Mouse (Mus musculus) ES-Bruce4 (cell line): ENCODE measurements around the gene Pear1. TPM values are rescaled to one million over a fixed set of nuclear protein-coding genes. Genes with fewer than 3 reads are reported as not detected.

Experiments used
- H3K27ac ChIP-seq: 2 replicates; pipeline ENCODE4 v1.5.1; 2012; ENCODE audit warnings: low read length, inconsistent platforms; ENCODE audit not compliant: insufficient read depth
- H3K27me3 ChIP-seq: 2 replicates; pipeline ENCODE4 v1.6.1; 2012; ENCODE audit warnings: mild to moderate bottlenecking, low read length, inconsistent platforms; ENCODE audit not compliant: control insufficient read depth, poor library complexity, insufficient read depth, severe bottlenecking
- H3K36me3 ChIP-seq: 2 replicates; pipeline ENCODE4 v1.6.1; 2012; ENCODE audit warnings: inconsistent platforms, mild to moderate bottlenecking, low read length, moderate library complexity; ENCODE audit not compliant: control insufficient read depth, poor library complexity, insufficient read depth, severe bottlenecking
- H3K4me1 ChIP-seq: one replicate; pipeline ENCODE4 v1.8.1; 2011; ENCODE audit warnings: low read length; ENCODE audit not compliant: control insufficient read depth, insufficient read depth
- H3K4me3 ChIP-seq: 2 replicates; pipeline ENCODE4 v1.5.1; 2011; ENCODE audit warnings: low read depth, mild to moderate bottlenecking, low read length
- H3K9ac ChIP-seq: 2 replicates; pipeline ENCODE4 v1.6.1; 2012; ENCODE audit warnings: low read depth, mild to moderate bottlenecking, inconsistent platforms; ENCODE audit not compliant: poor library complexity, severe bottlenecking
- H3K9me3 ChIP-seq: replicated peaks from 2 replicates; pipeline ENCODE4 v1.6.1; 2012; ENCODE audit warnings: mild to moderate bottlenecking, low read length, inconsistent platforms; ENCODE audit not compliant: control insufficient read depth, poor library complexity, insufficient read depth, severe bottlenecking
- CTCF ChIP-seq: IDR thresholded peaks from one replicate; pipeline ENCODE4 v1.8.1; 2011; ENCODE audit warnings: low read depth, low read length
- EP300 ChIP-seq: IDR thresholded peaks from 2 replicates; pipeline ENCODE4 v1.6.1; 2011; ENCODE audit warnings: low read depth, low read length; ENCODE audit not compliant: insufficient read depth
- POLR2A ChIP-seq: IDR thresholded peaks from one replicate; pipeline ENCODE4 v1.8.1; 2011; ENCODE audit warnings: low read length; ENCODE audit not compliant: insufficient read depth
- polyA plus RNA-seq: library from polyadenylated mRNA; stranded (reverse); fragments of >200 nt; gene quantifications from 2 replicates; pipeline ENCODE4 v1.2.4, GENCODE M21; 2011; ENCODE audit warnings: low read depth; ENCODE audit not compliant: missing spikeins, insufficient read depth, insufficient read length

Gene Pear1
- polyA plus RNA-seq, 1 experiment: 1.9 TPM

DNA sequence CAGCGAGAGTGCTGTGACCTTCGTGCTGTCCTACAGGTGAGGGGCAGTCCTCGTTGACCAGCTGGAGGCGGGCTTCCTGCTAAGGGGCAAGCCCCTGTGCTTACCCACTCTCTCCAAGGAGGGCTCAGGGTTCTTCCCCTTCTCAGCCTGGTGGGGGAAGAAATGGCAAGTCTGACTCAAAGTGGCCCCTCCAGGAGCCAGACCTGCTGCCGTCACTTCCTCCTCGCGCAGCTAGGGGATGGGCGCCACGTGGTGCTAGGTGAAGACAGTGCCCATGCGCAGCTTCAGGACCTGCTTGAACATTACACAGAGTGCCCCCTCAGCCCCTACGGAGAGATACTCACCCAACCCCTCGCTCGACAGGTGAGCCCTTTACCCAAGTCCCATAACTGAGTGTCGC, 25.0 kb upstream of the Pear1 start:
- Histone ChIP-seq H3K4me1 (no peaks in the 10 kb centered on the region), H3K27me3 (no peaks in the 10 kb centered on the region), H3K36me3 (no peaks in the 10 kb centered on the region), H3K4me3 (no peak overlapping the region), H3K9me3 (no peaks in the 10 kb centered on the region), H3K27ac (no peak overlapping the region), H3K9ac (no peak overlapping the region)
- TF ChIP-seq EP300 (no peak), CTCF (no peak), POLR2A (no peak)

DNA sequence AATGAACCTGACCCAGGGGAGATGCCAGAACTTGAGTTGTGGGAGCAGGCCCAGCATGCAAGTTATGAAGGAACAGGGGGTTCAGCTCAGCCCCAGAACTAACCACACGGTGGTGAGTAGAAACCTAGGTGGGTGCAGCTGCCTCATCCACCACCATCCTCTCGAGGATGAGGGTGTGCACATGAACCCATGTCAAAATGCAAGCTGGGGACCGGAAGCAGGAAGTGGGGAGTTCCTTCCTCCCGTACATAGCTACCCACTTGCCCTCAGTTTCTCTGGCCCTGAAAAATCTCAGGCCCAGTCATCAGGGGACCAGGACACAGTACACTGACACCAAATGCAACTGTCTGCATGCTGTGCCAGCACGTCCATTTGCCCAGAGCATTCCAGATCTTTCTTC, 23.6 kb upstream of the Pear1 start:
- Histone ChIP-seq H3K4me1 (no peaks in the 10 kb centered on the region), H3K9me3 (no peaks in the 10 kb centered on the region), H3K4me3 (no peak overlapping the region), H3K27ac (no peak overlapping the region), H3K36me3 (no peaks in the 10 kb centered on the region), H3K9ac (no peak overlapping the region), H3K27me3 (no peaks in the 10 kb centered on the region)
- no peak for TF ChIP-seq POLR2A
- TF ChIP-seq EP300: no peak
- no peak for TF ChIP-seq CTCF

DNA sequence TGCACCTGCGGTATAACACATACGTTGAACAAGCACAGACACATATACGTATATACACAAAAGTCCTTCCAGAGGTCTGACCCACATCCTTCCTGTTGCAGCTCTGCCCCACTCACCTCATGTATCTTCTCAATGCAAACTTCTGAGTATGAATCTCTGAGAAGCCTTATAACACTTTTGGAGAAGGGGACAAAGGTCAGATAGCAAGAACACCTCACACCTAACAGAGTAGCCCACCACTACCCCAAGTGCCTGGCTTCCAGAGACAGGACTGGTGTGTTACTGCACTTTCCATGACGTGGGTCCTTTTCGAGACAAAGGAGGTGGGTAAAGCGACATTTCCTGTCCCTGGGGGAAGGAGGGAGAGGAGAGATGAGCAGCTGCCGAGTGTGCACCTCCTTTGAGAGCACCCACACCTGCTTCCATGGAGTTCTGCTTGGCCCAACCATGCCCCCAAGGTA, 22.6 kb upstream of the Pear1 start, which contains the start of gene Sh2d2a:
Sh2d2a (plus strand) TSS at position 106 of the 461 bp plus-strand sequence.
- Histone ChIP-seq H3K9ac (no peak within 1 kb of the TSS), H3K27me3 (no peaks in the 10 kb centered on the region), H3K36me3 (no peaks in the 10 kb centered on the region), H3K27ac (no peak within 1 kb of the TSS), H3K9me3 (no peaks in the 10 kb centered on the region), H3K4me3 (no peak within 1 kb of the TSS), H3K4me1 (no peaks in the 10 kb centered on the region)
- TF ChIP-seq POLR2A (no peak), CTCF (no peak), EP300 (no peak)

DNA sequence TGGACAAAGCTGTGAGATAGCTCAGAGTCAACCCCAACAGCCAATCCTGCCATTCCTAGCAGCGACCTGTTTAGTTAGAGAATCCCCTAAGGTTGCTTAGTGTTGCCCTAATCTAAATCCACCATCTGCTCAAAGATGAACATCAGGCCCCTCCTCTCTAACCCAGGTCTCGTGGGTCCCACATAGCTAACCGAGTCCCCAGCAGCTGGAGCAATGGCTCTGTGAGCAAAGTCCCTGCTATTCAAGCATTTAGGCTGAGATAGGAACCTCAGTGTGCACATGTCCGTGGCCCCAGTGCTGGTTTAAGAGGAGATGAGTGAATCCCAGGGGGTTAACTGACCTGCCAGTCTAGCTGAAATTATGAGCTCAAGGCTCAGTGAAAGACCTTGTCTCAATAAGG, 22.1 kb upstream of the Pear1 start:
- H3K27ac ChIP-seq: no peak overlapping the region
- TF ChIP-seq EP300 (no peak), CTCF (no peak), POLR2A (no peak)
- no peaks in the 10 kb centered on the region for H3K36me3 ChIP-seq
- H3K9me3 ChIP-seq: no peaks in the 10 kb centered on the region
- no peaks in the 10 kb centered on the region for H3K27me3 ChIP-seq
- H3K9ac ChIP-seq: no peak overlapping the region
- no peak overlapping the region for H3K4me3 ChIP-seq
- no peaks in the 10 kb centered on the region for H3K4me1 ChIP-seq

DNA sequence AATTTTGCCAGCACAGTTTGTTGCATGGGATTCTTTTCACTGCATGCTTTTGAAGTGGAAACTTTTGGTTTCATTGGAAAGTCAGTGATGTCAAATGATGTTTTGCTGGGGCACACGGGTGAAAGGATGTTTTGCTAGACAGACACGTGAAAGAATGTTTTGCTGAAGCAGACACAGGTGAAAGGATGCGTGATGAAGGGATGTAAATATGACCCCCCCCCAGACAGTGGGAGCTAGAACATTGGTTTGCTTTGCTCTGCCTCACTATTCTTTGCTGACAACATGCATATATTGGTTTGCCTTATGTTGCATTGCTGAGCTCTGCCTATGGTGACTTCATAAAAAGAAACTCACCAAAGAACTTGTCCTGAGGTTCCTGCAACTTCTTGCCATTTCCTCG, 20.9 kb upstream of the Pear1 start:
- Histone ChIP-seq H3K27me3 (no peaks in the 10 kb centered on the region; the same call in 1 of the 2 replicates), H3K9ac (no peak overlapping the region), H3K27ac (no peak overlapping the region), H3K4me3 (no peak overlapping the region), H3K9me3 (no peaks in the 10 kb centered on the region), H3K4me1 (no peaks in the 10 kb centered on the region), H3K36me3 (no peaks in the 10 kb centered on the region)
- no peak for TF ChIP-seq POLR2A
- no peak for TF ChIP-seq CTCF
- no peak for TF ChIP-seq EP300

DNA sequence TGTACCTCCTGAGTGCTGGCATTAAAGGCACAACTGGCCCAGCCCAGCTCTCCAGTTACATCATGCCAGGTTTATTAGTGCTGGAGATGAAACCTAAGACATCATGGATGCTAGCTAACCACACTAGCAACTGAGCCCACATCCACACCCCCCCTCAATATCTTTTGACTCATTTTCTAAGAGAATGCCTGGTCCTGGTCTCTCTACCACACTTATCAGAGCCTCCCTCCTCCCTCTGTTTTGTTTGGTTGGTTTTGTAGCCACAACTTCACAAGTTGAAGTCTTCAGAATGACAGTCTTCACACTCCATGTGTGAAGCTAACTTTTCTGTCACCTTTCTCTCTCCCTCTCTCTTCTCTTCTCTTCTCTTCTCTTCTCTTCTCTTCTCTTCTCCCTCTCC, 16.8 kb upstream of the Pear1 start:
- Histone ChIP-seq H3K4me1 (no peaks in the 10 kb centered on the region), H3K27me3 (no peaks in the 10 kb centered on the region; the same call in 1 of the 2 replicates), H3K27ac (no peak overlapping the region), H3K9me3 (no peaks in the 10 kb centered on the region), H3K9ac (no peak overlapping the region), H3K36me3 (no peaks in the 10 kb centered on the region), H3K4me3 (no peak overlapping the region)
- TF ChIP-seq CTCF (no peak), EP300 (no peak), POLR2A (no peak)
